Mouse (Mus musculus) MN1 (cell line): ENCODE data around the gene Sec16a.
A peak's percentile ranks its signal among the peaks of the same experiment; 100 is the strongest.

ENCODE experiments used
- DNase-seq: peaks from one replicate; pipeline ENCODE4 v3.0.0-alpha.2; 2016; ENCODE audit warnings: low spot score

The Sec16a gene

DNA sequence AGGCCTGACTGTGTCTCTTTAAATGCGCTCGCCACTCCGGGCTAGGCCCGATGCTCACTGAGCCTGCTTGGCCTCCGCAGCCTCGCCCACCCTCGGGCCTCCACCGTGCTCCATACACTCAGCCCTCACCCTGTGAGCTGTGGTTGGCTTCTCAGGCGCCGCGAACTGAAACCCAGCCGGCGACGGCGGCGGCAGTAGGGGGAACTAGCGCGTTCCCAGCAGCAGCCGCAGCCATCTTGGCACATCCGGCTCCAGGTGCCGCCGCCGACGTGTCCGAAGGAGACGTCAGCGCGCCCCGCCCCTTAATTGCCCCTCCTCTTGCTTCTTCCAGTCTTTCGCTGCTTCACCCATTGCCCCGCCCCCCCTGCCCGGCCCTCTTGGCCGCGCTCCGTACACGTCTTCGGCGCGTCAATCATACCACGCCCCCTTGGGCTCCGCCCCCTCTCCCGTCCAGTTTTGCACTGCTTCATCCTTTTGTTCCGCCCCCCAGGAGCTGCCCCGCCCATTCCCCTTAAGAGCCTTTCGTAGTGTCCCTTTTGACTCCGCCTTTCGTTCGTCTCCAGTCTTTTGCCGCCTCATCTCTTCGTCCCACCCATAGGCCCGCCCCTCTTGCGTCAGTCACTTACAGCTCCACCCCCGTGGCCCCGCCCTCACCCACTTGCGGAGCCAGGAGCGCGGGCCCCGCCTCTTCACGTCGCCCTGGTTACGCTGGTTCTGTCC, at the start of gene Sec16a:
Gene Sec16a, minus strand, starts transcription at position 271 of the 720 bp plus-strand sequence.
- peak; percentile 99 for DNase-seq

DNA sequence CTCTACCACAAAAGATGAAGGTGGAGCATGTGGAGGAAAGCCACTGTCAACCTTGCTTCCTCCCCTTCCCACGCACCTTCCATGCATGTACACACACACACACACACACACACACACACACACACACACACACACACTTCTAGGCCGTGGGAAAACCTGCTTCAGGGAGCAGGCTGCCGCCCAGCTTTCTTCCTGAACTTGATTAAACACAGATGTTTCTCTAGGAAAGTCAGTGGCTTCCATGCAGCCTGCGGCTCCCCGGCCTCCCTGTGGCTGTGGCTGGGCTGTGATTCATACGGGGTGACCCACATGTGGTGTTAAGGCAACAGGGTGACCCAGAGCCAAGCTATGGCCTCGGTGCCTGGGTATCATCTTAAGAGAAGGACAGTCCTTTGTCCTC, 49.4 kb upstream of the Sec16a start:
- peak; percentile 24 for DNase-seq

DNA sequence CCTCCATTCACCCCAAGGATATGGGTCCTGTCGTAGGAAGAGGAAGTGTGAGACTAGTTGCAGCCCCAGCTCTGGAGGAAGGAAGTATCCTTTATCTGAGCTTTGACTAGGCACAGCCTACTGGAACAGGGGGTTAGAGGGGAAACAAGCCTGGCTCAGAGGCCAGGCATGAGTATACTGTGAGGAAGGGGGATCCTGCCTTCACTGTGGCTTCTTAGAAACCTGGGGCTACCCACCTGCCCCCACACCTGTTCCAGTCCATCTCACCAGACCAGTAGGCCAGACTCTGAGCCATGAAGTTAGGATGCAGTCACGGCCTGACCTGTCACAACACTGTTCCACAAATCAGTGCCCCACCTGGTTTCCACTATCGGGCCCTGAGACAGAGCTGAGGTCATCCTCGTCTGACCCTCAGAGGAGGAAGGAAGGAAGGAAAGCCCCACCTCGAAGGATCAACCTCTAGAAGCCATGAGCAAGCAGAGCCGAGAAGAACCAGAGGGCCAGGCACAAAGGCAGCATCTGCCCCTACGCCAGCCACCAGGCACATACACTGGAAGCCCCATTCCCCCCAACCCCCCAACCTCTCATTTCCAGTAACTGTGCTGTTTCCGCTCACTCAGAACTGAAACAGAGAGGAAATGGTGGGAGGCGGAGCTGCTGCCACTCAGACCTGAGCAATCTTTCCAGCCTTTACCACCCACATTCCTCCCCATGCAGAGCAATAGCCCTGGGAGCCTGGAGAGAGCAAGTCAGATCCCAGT, 48.2 kb upstream of the Sec16a start:
- DNase-seq = no peak

DNA sequence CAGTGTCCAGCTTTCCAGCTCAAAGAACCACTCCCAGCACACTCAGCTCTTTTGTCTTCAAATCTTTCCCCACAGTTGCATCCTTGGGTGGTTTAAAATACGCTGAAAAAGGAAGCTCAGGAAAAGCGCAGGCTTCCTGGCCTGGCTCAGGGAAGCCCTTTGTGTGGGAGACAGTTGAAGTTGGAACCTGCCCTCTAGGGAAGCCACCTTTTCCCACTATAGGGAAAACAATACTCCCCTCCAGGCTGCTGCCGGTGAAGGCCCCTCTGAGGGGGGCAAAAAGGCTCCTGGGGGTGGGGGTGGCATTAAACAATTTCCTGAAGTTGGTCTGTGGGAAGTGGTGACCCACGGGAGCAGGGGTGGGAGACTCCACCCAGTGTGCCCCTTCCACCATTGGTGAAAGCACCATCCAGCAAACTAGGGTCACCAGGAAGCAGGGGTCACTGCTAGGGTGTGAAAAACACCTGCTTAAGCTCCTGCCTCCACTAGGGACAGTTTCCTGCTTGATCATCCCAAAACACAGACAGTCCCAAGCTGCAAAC, 45.8 kb upstream of the Sec16a start:
- no peak for DNase-seq

DNA sequence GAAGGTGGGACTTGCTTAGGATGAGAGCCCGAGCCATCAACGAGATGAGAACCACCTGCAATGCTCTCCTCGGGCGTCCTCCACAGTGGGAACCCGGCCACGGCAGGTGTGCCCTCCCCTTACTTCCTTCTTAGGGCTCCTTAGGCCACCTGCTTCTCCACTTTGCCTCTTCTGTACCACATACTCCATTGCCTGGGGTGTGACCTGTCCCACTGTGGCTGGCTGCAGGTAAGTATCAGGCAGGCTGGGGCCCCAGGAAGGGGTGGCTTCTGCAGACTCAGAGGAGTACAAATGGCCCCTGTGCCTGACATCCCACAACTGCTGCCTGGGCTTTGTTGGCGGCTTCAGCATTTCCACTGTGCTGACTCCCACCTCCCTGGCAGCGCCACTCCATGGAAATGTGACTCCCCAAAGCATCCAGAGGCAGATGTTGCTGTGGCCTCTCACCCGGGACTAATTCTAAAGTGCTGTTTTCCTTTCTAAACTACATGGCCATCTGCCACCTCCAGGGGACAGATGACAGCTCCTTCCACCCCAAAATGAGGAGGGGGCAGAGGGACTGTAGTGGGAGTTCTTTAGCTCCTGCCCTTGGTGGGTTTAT, 43.6 kb upstream of the Sec16a start:
- no peak for DNase-seq

DNA sequence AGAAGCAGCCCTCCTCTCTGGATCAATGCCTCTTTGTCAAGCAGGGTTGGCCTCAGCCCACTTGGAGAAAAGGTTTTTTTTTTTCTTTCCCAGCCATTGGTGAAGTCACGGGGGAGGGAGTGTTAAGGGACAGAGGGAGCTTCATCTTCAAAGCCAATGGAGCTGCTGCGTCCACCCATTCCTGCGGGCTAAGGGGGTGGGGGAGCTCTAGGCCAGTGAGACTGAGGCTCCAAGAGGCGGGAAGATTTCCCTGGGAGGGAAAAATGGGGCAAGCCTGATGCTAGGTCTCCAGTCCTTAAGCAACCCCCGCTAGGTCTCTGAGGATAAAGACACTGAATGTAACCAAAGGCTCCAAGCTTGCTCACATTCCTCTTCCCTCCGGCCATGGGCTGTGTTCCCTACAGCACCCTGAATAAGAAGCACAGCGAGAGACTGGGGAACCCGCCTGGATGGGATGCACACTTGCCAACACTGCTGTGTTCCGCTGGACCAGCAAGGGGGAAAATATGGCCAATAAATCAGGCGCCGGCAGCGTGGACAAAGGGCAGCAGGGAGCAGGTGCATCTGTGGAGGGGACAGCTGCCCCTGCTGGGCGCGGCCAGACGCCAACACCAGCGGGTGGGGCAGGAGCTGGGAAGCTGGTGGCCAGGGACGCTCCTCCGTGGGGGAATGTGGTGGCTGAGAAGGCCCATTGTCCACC, 42.5 kb upstream of the Sec16a start:
- DNase-seq = no peak

DNA sequence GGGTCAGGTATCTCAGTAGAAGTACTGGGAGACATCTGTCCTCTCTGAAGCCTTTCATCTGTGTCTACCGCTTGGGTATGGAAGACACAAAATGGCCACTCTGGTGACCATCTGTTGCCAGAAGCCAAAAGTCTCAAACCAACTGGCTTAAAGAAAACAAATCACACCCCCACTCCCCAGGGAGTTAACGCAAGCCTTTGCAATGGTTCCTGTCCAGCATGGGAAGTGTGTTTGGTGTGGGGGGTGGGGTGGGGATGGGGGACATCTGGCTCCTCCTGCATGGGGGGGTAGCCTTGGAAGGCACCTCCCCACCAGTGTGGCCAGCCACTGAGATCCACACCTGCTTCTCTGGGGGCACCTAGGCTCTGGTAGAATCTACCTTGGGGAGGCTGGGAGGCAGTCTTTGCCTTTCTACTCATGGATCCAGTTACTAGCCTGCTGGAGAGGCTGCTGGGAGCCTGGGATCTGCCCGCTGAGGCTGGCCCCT, 41.9 kb upstream of the Sec16a start:
- peak; percentile 39 for DNase-seq

DNA sequence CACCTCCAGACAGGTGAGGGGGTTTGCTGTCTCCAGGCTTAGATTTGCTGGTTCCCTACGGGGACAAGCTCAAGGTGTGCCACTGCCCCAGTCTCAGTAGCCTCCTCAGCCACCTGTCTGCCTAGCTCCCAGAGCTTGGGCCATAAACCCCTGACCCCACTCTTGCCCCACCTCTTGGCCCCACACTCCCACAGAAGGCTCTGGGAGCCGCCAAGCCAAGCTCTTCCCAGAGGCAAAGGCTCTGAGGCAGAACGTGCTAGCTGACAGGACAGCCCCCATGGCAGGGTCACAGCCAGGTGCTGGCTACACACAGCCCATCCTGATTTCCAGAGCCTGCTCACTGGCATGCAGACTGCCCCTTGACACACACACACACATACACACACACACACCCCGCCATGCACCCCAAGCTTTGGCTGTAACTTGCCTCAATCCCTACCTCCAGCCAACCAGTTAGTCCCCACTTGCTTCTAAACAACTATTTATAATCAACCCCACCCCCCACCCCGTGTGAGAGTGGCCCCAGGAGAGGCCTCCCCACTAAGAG, 41.3 kb upstream of the Sec16a start:
- DNase-seq = no peak

DNA sequence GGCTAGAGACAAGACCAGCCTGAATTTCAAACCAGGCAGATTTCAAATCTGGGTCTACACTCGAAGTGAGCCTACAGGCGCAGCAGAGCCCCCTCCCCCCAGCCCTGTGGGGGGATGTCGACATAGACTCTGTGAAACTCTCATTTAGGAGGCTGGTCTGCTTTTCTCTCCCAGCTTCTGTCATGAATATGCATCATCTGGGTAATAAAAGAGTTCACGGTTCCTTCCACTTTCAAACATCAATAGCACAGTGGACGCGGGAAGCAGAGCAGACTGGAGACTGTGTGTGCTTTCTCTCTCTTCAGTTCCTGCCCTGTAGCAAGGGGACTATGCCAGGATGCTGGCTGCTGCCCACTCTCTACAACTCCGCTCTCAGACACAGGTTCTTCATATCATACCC, 40.7 kb upstream of the Sec16a start:
- no peak for DNase-seq

DNA sequence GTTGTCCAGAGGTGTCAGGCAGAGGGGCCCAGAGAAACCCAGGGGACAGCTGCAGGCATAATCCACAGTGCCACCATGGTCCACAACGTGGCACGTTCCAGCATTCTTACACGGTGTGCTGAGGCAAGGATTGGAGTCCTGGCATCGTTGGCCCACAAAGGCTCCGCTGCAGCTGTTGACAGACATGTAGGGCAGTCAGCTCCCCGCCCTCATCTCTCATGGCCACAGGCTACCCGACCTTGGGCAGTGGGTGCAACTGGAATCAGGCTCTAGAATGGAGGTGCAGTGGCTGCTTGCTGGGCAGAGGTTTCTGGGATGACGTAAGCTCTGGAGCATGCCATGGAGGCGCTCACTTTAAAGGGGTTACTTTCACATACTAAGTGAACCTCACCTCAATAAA, 40.3 kb upstream of the Sec16a start:
- no peak for DNase-seq

DNA sequence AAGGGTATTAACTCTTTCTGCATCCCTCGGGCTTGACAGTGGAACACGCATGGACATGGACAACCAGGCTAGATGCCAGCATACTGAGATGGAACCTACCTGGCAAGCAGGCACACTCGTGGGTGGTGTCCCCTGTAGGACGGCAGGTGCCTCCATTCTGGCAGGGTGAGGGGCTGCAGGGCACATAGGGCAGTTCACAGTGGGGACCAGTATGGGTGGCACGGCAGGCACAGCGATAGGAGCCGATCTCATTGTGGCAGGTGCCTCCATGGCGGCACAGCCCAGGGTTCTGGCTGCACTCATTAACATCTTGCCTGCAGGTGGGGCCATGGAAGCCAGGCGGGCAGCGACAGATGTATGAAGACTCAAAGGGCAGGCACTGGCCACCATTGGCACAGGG, 39.2 kb upstream of the Sec16a start:
- DNase-seq = no peak

DNA sequence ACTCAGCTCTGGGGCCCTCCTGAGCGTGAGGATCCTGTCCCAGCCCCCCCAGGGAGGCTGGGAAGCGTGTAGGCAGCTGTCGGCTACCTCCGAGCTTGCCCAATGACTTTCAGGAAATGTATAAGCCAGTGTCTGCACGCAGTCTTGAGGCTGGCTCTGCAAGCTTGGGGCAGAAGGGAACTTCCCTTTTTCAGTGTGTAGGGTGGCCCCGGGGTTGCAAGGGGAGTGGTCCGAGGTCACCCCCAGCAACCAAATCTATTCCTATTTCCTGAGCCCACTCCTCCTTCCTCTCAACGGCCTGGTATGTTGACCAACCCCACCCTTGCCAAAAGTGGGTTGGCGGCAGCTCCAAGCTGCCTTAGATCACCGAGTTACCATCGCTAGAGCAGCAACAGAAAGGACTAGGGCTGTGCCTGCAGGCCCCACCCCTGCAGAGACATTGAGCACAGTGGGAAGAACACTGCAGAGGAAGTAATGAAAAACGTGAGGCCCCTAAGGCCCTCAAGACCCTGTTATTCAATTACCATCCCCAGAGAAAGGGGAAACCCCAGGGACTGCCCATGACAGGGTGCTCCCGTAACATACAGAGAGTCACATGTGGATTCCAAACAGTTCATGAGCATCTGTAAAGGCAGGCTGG, 38.3 kb upstream of the Sec16a start:
- no peak for DNase-seq

DNA sequence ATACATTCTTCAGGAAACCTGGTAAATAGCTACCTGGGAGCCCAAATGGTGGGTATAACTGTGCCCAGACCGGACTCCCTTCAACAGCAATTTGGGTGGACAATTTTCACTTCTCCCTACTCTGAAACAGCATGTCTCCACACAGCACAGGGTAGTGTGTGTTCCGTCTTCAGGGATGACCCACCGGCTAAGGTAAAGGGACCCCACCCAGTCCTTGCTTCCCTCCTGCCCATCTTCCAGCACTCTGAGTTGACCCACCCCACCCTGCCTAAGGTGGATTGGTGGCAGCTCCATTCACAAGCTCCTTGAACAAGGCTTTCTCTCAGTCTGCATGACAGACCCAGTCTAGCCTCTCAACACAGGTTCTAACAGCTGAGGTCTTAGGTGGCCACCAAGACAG, 37.8 kb upstream of the Sec16a start:
- no peak for DNase-seq

DNA sequence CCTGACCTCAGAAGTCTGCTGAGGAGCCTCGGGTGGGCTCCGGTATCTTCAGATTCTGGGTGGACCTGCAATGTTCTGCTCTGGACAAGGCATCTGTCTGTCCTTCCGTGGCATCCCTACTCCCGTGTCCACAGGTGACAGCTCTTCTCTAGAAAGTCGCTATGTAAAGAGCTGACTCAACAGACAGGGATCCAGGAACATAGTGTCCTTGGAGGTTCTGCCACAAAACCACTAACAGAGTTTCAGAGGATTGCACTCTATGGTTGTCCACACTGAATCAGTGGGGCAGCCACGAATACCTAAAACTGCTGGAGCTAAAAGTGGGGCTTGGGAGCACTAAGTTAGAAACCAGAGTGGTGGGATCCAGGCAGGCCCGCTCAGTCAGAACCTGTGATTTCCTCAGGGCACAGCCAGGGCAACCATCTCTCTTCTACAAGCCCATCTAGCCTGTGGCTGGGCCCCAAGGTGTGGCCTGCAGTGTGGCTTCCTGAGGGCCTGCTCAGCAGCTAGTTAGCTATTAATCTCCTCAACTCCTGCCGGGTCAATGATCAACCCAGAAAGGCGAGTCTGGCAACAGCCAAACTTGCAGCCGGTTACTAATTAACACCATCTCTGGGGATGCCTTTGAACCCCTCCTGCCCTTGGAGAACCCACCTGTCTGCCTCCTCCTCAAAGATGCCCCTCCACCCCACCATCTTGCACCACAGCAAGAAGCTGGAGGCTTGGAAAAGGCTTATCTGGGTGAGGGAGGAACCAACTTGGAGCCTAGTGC, 36.9 kb upstream of the Sec16a start:
- no peak for DNase-seq

DNA sequence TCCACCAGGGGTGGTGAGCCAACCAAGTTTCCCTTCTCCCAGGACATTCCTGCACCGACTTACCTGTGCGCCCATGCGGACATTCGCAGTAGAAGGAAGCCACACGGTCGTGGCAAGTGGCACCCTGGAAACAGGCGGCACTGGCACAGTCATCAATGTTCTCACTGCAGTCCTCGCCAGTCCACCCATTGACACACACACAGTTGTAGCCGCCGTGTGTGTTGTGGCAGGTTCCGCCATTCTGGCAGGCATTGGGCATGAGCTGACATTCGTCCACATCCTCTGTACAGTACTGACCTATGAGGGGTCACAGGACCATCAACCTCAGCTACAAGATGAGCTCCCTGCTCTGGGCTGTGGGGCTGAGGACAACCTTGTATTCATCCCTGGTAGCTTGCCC, 35.9 kb upstream of the Sec16a start:
- DNase-seq = no peak

DNA sequence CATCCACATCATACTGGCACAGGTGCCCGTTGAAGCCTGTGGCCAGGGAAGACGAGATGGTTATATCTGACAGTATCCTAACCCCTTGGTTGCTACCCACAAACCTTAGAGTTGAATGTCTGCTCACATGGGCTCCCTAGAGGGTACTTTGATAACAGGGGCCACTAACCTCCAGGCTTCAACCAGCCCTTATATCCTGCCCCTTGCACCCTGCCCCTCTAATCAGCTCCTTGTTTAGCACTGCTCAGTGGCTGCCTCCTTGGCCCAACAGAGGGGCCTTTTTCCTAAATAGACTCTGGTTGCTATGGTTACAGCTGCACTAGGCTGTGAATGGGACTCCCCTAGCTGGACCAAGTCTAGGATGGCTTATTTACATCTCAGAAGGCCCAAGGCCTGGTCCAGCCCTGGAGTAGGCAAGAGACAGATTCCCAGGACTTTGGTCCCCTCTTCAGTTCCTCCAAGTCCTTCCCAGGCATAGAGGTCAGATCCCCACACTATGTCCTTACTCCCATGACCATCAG, 33.7 kb upstream of the Sec16a start:
- no peak for DNase-seq

DNA sequence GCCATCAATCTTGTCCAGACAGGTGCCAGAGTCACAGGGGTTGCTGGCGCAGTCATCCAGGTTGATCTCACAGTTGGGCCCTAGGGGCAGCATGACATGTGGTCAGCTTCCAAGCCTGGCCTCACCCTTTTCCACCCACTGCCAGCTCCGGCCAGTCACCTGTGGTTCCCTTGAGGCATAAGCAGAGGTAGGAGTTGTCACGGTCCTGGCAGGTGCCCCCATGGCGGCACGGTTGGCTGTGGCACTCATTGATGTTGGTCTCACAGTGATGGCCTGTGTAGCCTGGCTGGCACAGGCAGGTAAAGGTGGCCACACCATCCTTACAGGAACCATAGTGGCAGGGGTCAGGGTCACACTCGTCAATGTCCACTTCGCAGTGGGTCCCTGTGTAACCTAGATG, 32.9 kb upstream of the Sec16a start:
- DNase-seq = no peak

DNA sequence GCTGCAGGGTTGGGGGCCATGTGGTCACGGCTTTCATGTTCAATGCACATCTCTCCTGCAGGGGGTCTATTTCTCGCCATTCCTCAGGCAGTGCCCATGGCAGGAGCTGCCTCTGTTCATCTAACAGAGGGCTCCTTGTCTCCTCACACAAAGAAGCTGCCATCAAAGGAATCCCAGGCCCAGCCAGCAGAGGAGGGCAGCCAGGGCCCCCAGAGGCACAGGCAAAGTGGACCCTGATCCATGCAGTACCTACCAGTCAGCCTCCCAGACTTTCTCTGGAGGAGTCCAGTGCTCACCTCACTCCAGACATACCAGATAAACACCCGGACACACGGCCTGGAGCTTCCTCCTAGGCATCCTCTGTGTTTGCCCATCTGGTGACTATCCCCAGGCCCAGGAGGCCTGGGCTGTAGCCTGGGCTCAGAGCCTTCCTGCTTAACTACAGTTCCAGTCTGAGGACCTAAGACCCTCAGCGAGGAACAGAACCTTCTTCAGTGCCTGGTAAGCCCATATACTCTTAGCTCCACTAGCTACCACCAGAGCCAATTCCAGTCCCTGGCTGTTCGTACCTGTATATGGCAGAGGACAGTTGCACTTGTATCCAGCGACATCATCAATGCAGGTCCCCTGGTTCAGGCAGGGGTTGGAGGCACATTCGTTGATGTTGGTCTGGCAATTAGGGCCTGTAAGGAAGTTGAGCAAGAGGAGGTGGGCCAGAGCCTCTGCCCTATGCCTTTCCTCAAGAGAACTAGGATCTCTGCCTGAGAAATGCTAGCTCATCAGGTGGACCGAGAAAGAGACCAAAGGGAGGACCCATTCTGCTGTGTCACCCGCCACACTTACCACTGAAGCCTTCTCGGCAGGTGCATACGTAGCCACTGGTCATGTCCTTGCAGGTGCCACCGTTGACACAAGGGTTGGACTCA, 30.8 kb upstream of the Sec16a start:
- DNase-seq = no peak

DNA sequence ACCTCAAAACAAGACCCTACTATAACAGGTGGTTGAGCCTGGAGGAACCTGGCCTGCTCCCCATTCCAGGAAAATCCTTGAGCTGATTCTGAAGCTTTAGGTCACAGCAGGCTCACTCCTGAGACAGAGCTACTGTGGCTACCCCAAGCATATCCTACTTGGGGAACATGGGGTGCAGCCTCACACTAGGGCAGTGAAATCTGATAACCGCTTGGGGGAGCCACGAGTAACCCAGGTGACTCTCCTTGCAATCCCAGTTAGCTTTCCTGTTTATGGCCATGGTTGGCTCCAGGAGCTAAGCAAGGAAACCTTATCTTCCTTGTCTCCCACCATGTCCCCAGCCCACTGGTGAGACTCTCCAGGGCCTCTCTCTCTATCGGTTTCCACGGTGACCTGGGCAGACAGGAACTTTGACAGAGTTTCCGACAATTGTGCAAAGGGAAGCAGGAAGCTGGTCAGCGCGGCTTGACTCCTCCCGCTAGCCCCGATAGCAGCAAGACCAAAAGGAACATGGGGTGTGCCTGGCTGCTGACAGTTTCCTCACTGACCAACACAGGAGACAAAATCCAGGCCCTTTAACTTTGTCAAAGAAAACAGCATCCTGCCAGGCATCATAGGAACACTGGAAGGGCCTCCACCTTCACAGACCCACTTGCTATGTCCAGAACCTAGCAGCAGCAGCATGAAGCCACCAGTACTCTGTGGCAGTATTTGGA, 29.9 kb upstream of the Sec16a start:
- DNase-seq = peak; percentile 22
